Mouse (Mus musculus) heart, postnatal 0 days (tissue): ENCODE results near the gene Nrxn3.

Experiments used
- CTCF ChIP-seq: IDR thresholded peaks from 2 replicates; pipeline ENCODE4 v1.5.1; 2016; ENCODE audit warnings: antibody characterized with exemption, control low read depth, low read depth
- EP300 ChIP-seq: IDR thresholded peaks from 2 replicates; pipeline ENCODE4 v1.6.1; 2016; ENCODE audit warnings: antibody characterized with exemption, low read depth

DNA sequence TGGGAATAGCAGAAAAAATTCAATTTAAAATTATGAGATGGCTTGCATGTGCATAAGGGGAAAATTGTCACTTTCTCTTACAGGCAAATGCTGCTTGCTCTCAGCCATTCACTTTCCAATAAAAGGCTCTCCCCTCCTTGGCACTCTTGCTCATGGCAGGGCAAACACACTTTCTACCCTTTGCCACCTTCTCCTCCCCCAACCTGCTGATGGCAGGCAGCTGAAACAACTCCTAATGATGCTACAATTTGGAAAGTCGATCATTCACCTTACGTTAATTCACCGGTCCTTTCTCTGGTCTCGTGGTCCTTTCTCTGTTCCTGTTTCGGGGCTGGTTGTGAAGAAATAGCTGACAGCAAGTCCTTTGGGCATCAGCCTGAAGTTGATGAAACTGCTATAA, 1091.0 kb downstream of the Nrxn3 start:
- TF ChIP-seq EP300: no peak
- TF ChIP-seq CTCF: no peak
